8 mouse cellular contexts compared by ENCODE assay signal in genomic region chr9:80164191-80164590, GRCm38 (mm10). TPM values are rescaled to one million over a fixed set of nuclear protein-coding genes. Genes with fewer than 3 reads are reported as not detected.
DNase-seq lines count a peak whose midpoint lies in the region; ATAC-seq and TF ChIP-seq lines count a peak whose summit lies in the region.

No protein-coding gene starts in this region.

- TF ChIP-seq RAD21 in CH12.LX (IDR thresholded peaks at IDR 0.05; ENCODE audit: low read depth, low read length) = no peak

- 5% methylated on average over 13 of the region's 13 CpGs for WGBS in forebrain, embryonic 10.5 days
- WGBS in limb, embryonic 15.5 days = 3% methylated on average over 13 of the region's 13 CpGs
- WGBS in neural tube, embryonic 14.5 days = 4% methylated on average over 13 of the region's 13 CpGs

- no peaks in the 10 kb centered on the region for H3K36me3 ChIP-seq in CH12.LX (replicated peaks in 1 of 2; ENCODE audit: control insufficient read depth in 1 of 2, insufficient read depth in 1 of 2, low read length in 1 of 2)
- H3K36me3 ChIP-seq in forebrain, embryonic 10.5 days (replicated peaks) = no peaks in the 10 kb centered on the region
- H3K36me3 ChIP-seq in limb, embryonic 15.5 days = no peaks in the 10 kb centered on the region
- H3K36me3 ChIP-seq in neural tube, embryonic 14.5 days (ENCODE audit: control insufficient read depth, insufficient read depth, low read length) = no peaks in the 10 kb centered on the region

- TF ChIP-seq CTCF in gastrocnemius, adult 2 months (IDR thresholded peaks at IDR 0.05) = no peak
- TF ChIP-seq CTCF in CH12.LX (conservative IDR thresholded peaks at IDR 0.05 in 1 of 2, IDR thresholded peaks at IDR 0.05 in 1 of 2; ENCODE audit: low read depth in 2 of 2, low read length in 2 of 2) = no peak

- H3K27me3 ChIP-seq in CH12.LX (replicated peaks) = peaks cover 7% of the 10 kb centered on the region
- H3K27me3 ChIP-seq in forebrain, embryonic 10.5 days (ENCODE audit: poor library complexity, severe bottlenecking) = peaks cover 26% of the 10 kb centered on the region
- H3K27me3 ChIP-seq in limb, embryonic 15.5 days = no peaks in the 10 kb centered on the region
- H3K27me3 ChIP-seq in neural tube, embryonic 14.5 days (ENCODE audit: control insufficient read depth, insufficient read depth, low read length) = no peaks in the 10 kb centered on the region

- peak overlapping the region; percentile 85 for H3K4me3 ChIP-seq in gastrocnemius, adult 2 months
- H3K4me3 ChIP-seq in CH12.LX (replicated peaks in 1 of 3; ENCODE audit: low read depth in 2 of 3, low read length in 2 of 3, poor library complexity in 1 of 3) = peak overlapping the region; percentile 55 to 91 (median 66)
- H3K4me3 ChIP-seq in forebrain, embryonic 10.5 days = peak overlapping the region; percentile 85
- peak overlapping the region; percentile 87 for H3K4me3 ChIP-seq in limb, embryonic 15.5 days
- peak overlapping the region; percentile 66 for H3K4me3 ChIP-seq in neural tube, embryonic 14.5 days (ENCODE audit: low read depth, low read length)

- H3K9me3 ChIP-seq in CH12.LX (replicated peaks; ENCODE audit: low read length) = peaks cover 4% of the 10 kb centered on the region
- no peaks in the 10 kb centered on the region for H3K9me3 ChIP-seq in forebrain, embryonic 10.5 days
- H3K9me3 ChIP-seq in limb, embryonic 15.5 days = no peaks in the 10 kb centered on the region
- no peaks in the 10 kb centered on the region for H3K9me3 ChIP-seq in neural tube, embryonic 14.5 days (ENCODE audit: control insufficient read depth, low read length)

- no peak for TF ChIP-seq EP300 in CH12.LX (IDR thresholded peaks at IDR 0.05; ENCODE audit: low read length)

- dilution Hi-C loops in CH12.LX (cut with MboI; ENCODE audit: extremely low pct_ligation_motif_present, extremely low pct_unique_long_range_greater_than_20kb, low sequenced_read_pairs) = no loop called here

- in situ Hi-C loops in CH12.LX (cut with MboI; ENCODE audit: low pct_ligation_motif_present, low pct_unique_long_range_greater_than_20kb, low sequenced_read_pairs) = no loop called here

- peaks cover 3 to 14% of the 10 kb centered on the region in 2 experiments; a peak in 2 of 4 replicates for H3K4me1 ChIP-seq in CH12.LX (ENCODE audit: control insufficient read depth in 1 of 2, insufficient read depth in 2 of 2)
- peaks cover 13% of the 10 kb centered on the region for H3K4me1 ChIP-seq in forebrain, embryonic 10.5 days
- H3K4me1 ChIP-seq in limb, embryonic 15.5 days = peaks cover 5% of the 10 kb centered on the region
- H3K4me1 ChIP-seq in neural tube, embryonic 14.5 days (ENCODE audit: control insufficient read depth, insufficient read depth, low read length) = no peaks in the 10 kb centered on the region

- peak overlapping the region; percentile 72 for H3K4me2 ChIP-seq in CH12.LX (ENCODE audit: insufficient read depth, low read depth, poor library complexity, severe bottlenecking)
- peak overlapping the region; percentile 79 for H3K4me2 ChIP-seq in limb, embryonic 15.5 days
- H3K4me2 ChIP-seq in neural tube, embryonic 14.5 days (ENCODE audit: low read depth, low read length) = peak overlapping the region; percentile 81

- H3K79me2 ChIP-seq in CH12.LX (replicated peaks; ENCODE audit: control insufficient read depth, extremely low read depth, insufficient read depth, poor library complexity, severe bottlenecking) = no peaks in the 10 kb centered on the region

- intact Hi-C loops in gastrocnemius, adult 2 months (cut with DNase I) = no loop called here

- no peak overlapping the region for H3K9ac ChIP-seq in CH12.LX (ENCODE audit: insufficient read depth, low read depth)
- H3K9ac ChIP-seq in limb, embryonic 15.5 days = no peak overlapping the region
- H3K9ac ChIP-seq in neural tube, embryonic 14.5 days (replicated peaks; ENCODE audit: low read depth, low read length) = peak overlapping the region; percentile 42; the same call in 1 of the 2 replicates

- DNase-seq in gastrocnemius, adult 2 months = no peak
- no peak for DNase-seq in gastrocnemius, postnatal 25 days
- DNase-seq in CH12.LX (ENCODE audit: extremely low read depth) = peak; percentile 21
- no peak for DNase-seq in forebrain, embryonic 10.5 days (ENCODE audit: extremely low spot score, low spot score)
- no peak for DNase-seq in embryo, embryonic 11 days
- DNase-seq in ovary, adult 18-20 months (ENCODE audit: low spot score) = no peak

- H3K27ac ChIP-seq in gastrocnemius, adult 2 months = peak overlapping the region; percentile 97
- H3K27ac ChIP-seq in CH12.LX (ENCODE audit: insufficient read depth, low read depth) = no peak overlapping the region
- H3K27ac ChIP-seq in forebrain, embryonic 10.5 days = 0 out of 2 replicates have a peak overlapping the region, but pooled peaks have one; percentile 84
- H3K27ac ChIP-seq in limb, embryonic 15.5 days = 0 out of 2 replicates have a peak overlapping the region, but pooled peaks have one; percentile 68
- no peak overlapping the region for H3K27ac ChIP-seq in neural tube, embryonic 14.5 days (ENCODE audit: low read depth, low read length)

- ATAC-seq in limb, embryonic 15.5 days (ENCODE audit: insufficient number of reproducible peaks, low FRiP score, low TSS enrichment, low read depth) = 0 out of 2 replicates have a peak, but pooled peaks have one; percentile 0
- peak; percentile 0; the same call in 1 of the 2 replicates for ATAC-seq in neural tube, embryonic 14.5 days (ENCODE audit: low read depth)

- TF ChIP-seq POLR2A in CH12.LX (IDR thresholded peaks at IDR 0.05; ENCODE audit: low read depth, low read length) = no peak

TF ChIP-seq in CH12.LX, 34 proteins besides CTCF, POLR2A, EP300 and RAD21:
- TF ChIP-seq BHLHE40 (IDR thresholded peaks at IDR 0.05; ENCODE audit: low read depth, low read length) (peak; percentile 84), MAFK (IDR thresholded peaks at IDR 0.05; ENCODE audit: insufficient replicate concordance, low read length) (no peak)

RNA-seq across cellular contexts. Expression of gene Myo6, which starts 0.6 kb away (rescaled TPM):
- 1 to 10 TPM; 7.3 to 8.3 TPM for total RNA-seq in gastrocnemius, adult 2 months (2021)
- 1 to 10 TPM; 7.5 to 8.1 TPM for total RNA-seq in gastrocnemius, postnatal 25 days (2021)
- total RNA-seq in CH12.LX (2012; rRNA removed) (3.4 and 6.0 TPM in 2 replicates), CH12.LX (2014; rRNA removed) (10.3 and 11.0 TPM in 2 replicates)
- 39.5 and 48.7 TPM in 2 replicates for polyA plus RNA-seq in CH12.LX (2012; ENCODE audit: insufficient read length, low read depth)
- 7.2 and 7.7 TPM in 2 replicates for polyA plus RNA-seq in forebrain, embryonic 10.5 days (2016; fragmentation: Nextera tagmentation; extraction: Ambion mirVana)
- polyA plus RNA-seq in limb, embryonic 15.5 days (2015; fragmentation: Nextera tagmentation; extraction: Ambion mirVana) = 12.1 and 12.4 TPM in 2 replicates
- polyA plus RNA-seq in neural tube, embryonic 14.5 days (2014; fragmentation: Nextera tagmentation; extraction: Ambion mirVana) = 26.0 and 27.2 TPM in 2 replicates

Comparison
In these comparisons a context has a peak if more than half of its experiments do, and no peak if none do; other contexts are left out.
1. H3K27ac ChIP-seq: peak in gastrocnemius, adult 2 months (single experiment), forebrain, embryonic 10.5 days (single experiment) and limb, embryonic 15.5 days (single experiment); none in CH12.LX (single experiment) and neural tube, embryonic 14.5 days (single experiment).
2. Peak in every context shown above with its lines, with median percentiles within 50 percentile points of each other: H3K4me3 ChIP-seq and H3K4me2 ChIP-seq.